Mouse (Mus musculus) brain, adult 10 weeks (tissue): ENCODE measurements around the gene Slc22a2. TPM values are rescaled to one million over a fixed set of nuclear protein-coding genes. Genes with fewer than 3 reads are reported as not detected.

Experiments used
- polyA plus RNA-seq: library from polyadenylated mRNA; stranded (reverse); fragments of 350-450 nt; fragmentation: Illumina TruSeq; extraction: RNeasy Lipid Tissue Mini Kit (QIAGEN cat#74804); gene quantifications from one replicate; pipeline ENCODE4 v1.2.3, GENCODE M21; 2015; ENCODE audit warnings: low read depth, low replicate concordance

Gene Slc22a2
- polyA plus RNA-seq: 0.46 TPM

DNA sequence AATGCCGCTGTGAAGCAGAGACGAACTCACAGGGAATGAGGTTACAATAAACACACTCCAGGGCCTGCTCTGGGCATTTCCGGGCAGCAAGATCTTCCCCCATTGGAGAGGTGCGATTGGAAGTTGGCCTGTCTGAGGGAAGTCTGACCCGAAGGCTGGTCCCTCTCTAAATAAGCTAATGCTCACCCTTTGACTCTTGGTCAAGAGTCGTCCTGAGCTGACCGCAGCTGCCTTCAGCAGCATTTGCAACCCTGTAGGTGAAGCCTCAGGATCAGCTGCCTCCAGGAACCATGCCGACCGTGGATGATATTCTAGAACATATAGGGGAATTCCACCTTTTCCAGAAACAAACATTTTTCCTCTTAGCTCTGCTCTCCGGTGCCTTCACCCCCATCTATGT is at the start of gene Slc22a2:
Gene Slc22a2, plus strand, starts transcription at position 142 of the 400 bp plus-strand sequence.

GRCm38 (mm10) chr17:12675646-12676045 is 91.7 kb downstream of the Slc22a2 start, which contains the start of gene Slc22a1:
Slc22a1 (minus strand) TSS chr17:12675829.

Other genes with a start within 250 kb of the Slc22a2 start
- 0.15 TPM for gene Plg, start 205.5 kb upstream of the Slc22a2 start, polyA plus RNA-seq
- gene Slc22a3, start 76.4 kb upstream of the Slc22a2 start, polyA plus RNA-seq: 1.7 TPM
- gene Slc22a1, start 91.7 kb downstream of the Slc22a2 start, polyA plus RNA-seq: not detected
- gene Igf2r, start 185.5 kb downstream of the Slc22a2 start, polyA plus RNA-seq: 8.9 TPM